Mouse (Mus musculus) forebrain, embryonic 14.5 days (tissue): ENCODE measurements around the gene Loxl3. TPM values are rescaled to one million over a fixed set of nuclear protein-coding genes. Genes with fewer than 3 reads are reported as not detected.

Experiments used
- ATAC-seq: fragments of 200-750 bp; cut with Nextera tagmentation; 2 replicates; pipeline ENCODE4 v1.8.0; 2017; ENCODE audit warnings: mild to moderate bottlenecking, moderate library complexity
- DNase-seq: peaks from one replicate; pipeline ENCODE4 v3.0.0-alpha.2; 2015; ENCODE audit warnings: low spot score
- H3K27ac ChIP-seq: fragments of 300-500 bp; sonication (generic); 2 replicates; pipeline ENCODE4 v1.5.1; 2014; ENCODE audit warnings: low read depth, mild to moderate bottlenecking, control low read depth, low read length, moderate library complexity
- H3K27me3 ChIP-seq: fragments of 300-500 bp; sonication (generic); replicated peaks from 2 replicates; pipeline ENCODE4 v1.6.1; 2014; ENCODE audit warnings: low read length, control low read depth, mixed read lengths; ENCODE audit not compliant: control insufficient read depth, insufficient read depth
- H3K36me3 ChIP-seq: fragments of 300-500 bp; sonication (generic); 2 replicates; pipeline ENCODE4 v1.6.1; 2014; ENCODE audit warnings: low read length, control low read depth; ENCODE audit not compliant: control insufficient read depth, insufficient read depth
- H3K4me1 ChIP-seq: fragments of 300-500 bp; sonication (generic); 2 replicates; pipeline ENCODE4 v1.6.1; 2014; ENCODE audit warnings: antibody characterized with exemption, low read length, control low read depth; ENCODE audit not compliant: control insufficient read depth, insufficient read depth
- H3K4me2 ChIP-seq: fragments of 300-500 bp; sonication (generic); 2 replicates; pipeline ENCODE4 v1.6.1; 2014; ENCODE audit warnings: mild to moderate bottlenecking, control low read depth, low read length
- H3K4me3 ChIP-seq: fragments of 300-500 bp; sonication (generic); 2 replicates; pipeline ENCODE4 v1.5.1; 2014; ENCODE audit warnings: low read depth, low read length, control low read depth
- H3K9ac ChIP-seq: fragments of 300-500 bp; sonication (generic); 2 replicates; pipeline ENCODE4 v1.6.1; 2014; ENCODE audit warnings: mild to moderate bottlenecking, low read length, control low read depth, moderate library complexity
- H3K9me3 ChIP-seq: fragments of 300-500 bp; sonication (generic); replicated peaks from 2 replicates; pipeline ENCODE4 v1.6.1; 2016; ENCODE audit warnings: low read length, control low read depth, mixed read lengths; ENCODE audit not compliant: control insufficient read depth
- WGBS: fragments of 180-500 bp; shearing (Covaris S2); extraction: QIAGEN DNeasy Blood & Tissue Kit; methylation state at CpG from one replicate; pipeline ENCODE4 v1.1.7; 2014; 5-methylcytosine and 5-hydroxymethylcytosine counted together
- polyA plus RNA-seq: library from polyadenylated mRNA; unstranded; fragments of >200 nt; fragmentation: Nextera tagmentation; extraction: Ambion mirVana; gene quantifications from 2 replicates; pipeline ENCODE4 v1.2.1, GENCODE M21; 2014

Loxl3 gene
- polyA plus RNA-seq, 1 experiment from 2014 or later, result 3.8 TPM

- no peak overlapping the region for H3K9ac ChIP-seq
- 0 out of 2 replicates have a peak overlapping the region, but pooled peaks have one; percentile 18 for H3K4me2 ChIP-seq
- H3K27me3 ChIP-seq, result peaks cover 94% of the 10 kb centered on the region
- no peak overlapping the region for H3K27ac ChIP-seq
- no peaks in the 10 kb centered on the region for H3K36me3 ChIP-seq
- WGBS, result under 1% methylated on average over 71 of the region's 81 CpGs
- H3K4me1 ChIP-seq, result no peaks in the 10 kb centered on the region; the same call in 1 of the 2 replicates
- no peak for ATAC-seq
- no peaks in the 10 kb centered on the region for H3K9me3 ChIP-seq
- H3K4me3 ChIP-seq, result peak overlapping the region; percentile 10; the same call in 1 of the 2 replicates
- no peak for DNase-seq
Measured at GRCm38 (mm10) chr6:83068706-83069487, 34.9 kb downstream of the Loxl3 start.

GRCm38 (mm10) chr6:83069488-83070246, 35.7 kb downstream of the Loxl3 start:
- 1% methylated on average over 51 of the region's 69 CpGs for WGBS
- Histone ChIP-seq H3K9ac (no peak overlapping the region), H3K4me1 (no peaks in the 10 kb centered on the region; the same call in 1 of the 2 replicates), H3K9me3 (no peaks in the 10 kb centered on the region), H3K27ac (no peak overlapping the region), H3K36me3 (no peaks in the 10 kb centered on the region), H3K27me3 (peaks cover 91% of the 10 kb centered on the region), H3K4me2 (0 out of 2 replicates have a peak overlapping the region, but pooled peaks have one; percentile 16), H3K4me3 (0 out of 2 replicates have a peak overlapping the region, but pooled peaks have one; percentile 9)
- ATAC-seq (0 out of 2 replicates have a peak, but pooled peaks have one; percentile 16), DNase-seq (no peak)

- no peak for ATAC-seq
- 0 out of 2 replicates have a peak within 1 kb of the TSS, but pooled peaks have one; percentile 16 for H3K4me2 ChIP-seq
- DNase-seq, result no peak
- H3K27me3 ChIP-seq, result peaks cover 90% of the 10 kb centered on the region
- WGBS, result 0% methylated on average over 10 of the region's 10 CpGs
- 0 out of 2 replicates have a peak within 1 kb of the TSS, but pooled peaks have one; percentile 9 for H3K4me3 ChIP-seq
- H3K9ac ChIP-seq, result no peak within 1 kb of the TSS
- no peaks in the 10 kb centered on the region for H3K36me3 ChIP-seq
- no peak within 1 kb of the TSS for H3K27ac ChIP-seq
- no peaks in the 10 kb centered on the region; the same call in 1 of the 2 replicates for H3K4me1 ChIP-seq
- H3K9me3 ChIP-seq, result no peaks in the 10 kb centered on the region
Measured at GRCm38 (mm10) chr6:83070247-83070310, 36.1 kb downstream of the Loxl3 start, which contains the start of gene Tlx2. Gene Tlx2, minus strand, starts transcription at chr6:83070293.

- ATAC-seq (0 out of 2 replicates have a peak, but pooled peaks have one; percentile 9), DNase-seq (peak; percentile 38)
- H3K9me3 ChIP-seq, result no peaks in the 10 kb centered on the region
- no peaks in the 10 kb centered on the region for H3K36me3 ChIP-seq
- H3K27me3 ChIP-seq, result peaks cover 89% of the 10 kb centered on the region
- no peaks in the 10 kb centered on the region; the same call in 1 of the 2 replicates for H3K4me1 ChIP-seq
- WGBS, result under 1% methylated on average over 55 of the region's 58 CpGs
- H3K9ac ChIP-seq, result no peak overlapping the region
- H3K4me2 ChIP-seq, result 0 out of 2 replicates have a peak overlapping the region, but pooled peaks have one; percentile 16
- H3K27ac ChIP-seq, result no peak overlapping the region
- 0 out of 2 replicates have a peak overlapping the region, but pooled peaks have one; percentile 9 for H3K4me3 ChIP-seq
Measured at GRCm38 (mm10) chr6:83070311-83071219, 36.6 kb downstream of the Loxl3 start.

- ATAC-seq, result peak; percentile 24; the same call in 1 of the 2 replicates
- H3K4me2 ChIP-seq, result no peak overlapping the region
- no peak overlapping the region for H3K4me3 ChIP-seq
- peaks cover 89% of the 10 kb centered on the region for H3K27me3 ChIP-seq
- DNase-seq, result no peak
- H3K9ac ChIP-seq, result no peak overlapping the region
- no peaks in the 10 kb centered on the region for H3K9me3 ChIP-seq
- no peak overlapping the region for H3K27ac ChIP-seq
- WGBS, result under 1% methylated on average over 24 of the region's 24 CpGs
- H3K36me3 ChIP-seq, result no peaks in the 10 kb centered on the region
- H3K4me1 ChIP-seq, result no peaks in the 10 kb centered on the region; the same call in 1 of the 2 replicates
Measured at GRCm38 (mm10) chr6:83071220-83071619, 37.2 kb downstream of the Loxl3 start.

- no peak overlapping the region for H3K4me2 ChIP-seq
- H3K27ac ChIP-seq, result no peak overlapping the region
- peaks cover 56% of the 10 kb centered on the region for H3K27me3 ChIP-seq
- H3K9ac ChIP-seq, result no peak overlapping the region
- H3K9me3 ChIP-seq, result no peaks in the 10 kb centered on the region
- 17% methylated on average over 2 of the region's 2 CpGs for WGBS
- H3K4me1 ChIP-seq, result peaks cover 5% of the 10 kb centered on the region
- H3K4me3 ChIP-seq, result no peak overlapping the region
- peaks cover 4% of the 10 kb centered on the region; the same call in 1 of the 2 replicates for H3K36me3 ChIP-seq
- ATAC-seq (no peak), DNase-seq (no peak)
Measured at GRCm38 (mm10) chr6:83074979-83075378, 41.0 kb downstream of the Loxl3 start.

- Histone ChIP-seq H3K9ac (peak within 1 kb of the TSS; percentile 80), H3K36me3 (peaks cover 22% of the 10 kb centered on the region), H3K27ac (peak within 1 kb of the TSS; percentile 89), H3K9me3 (no peaks in the 10 kb centered on the region), H3K4me3 (peak within 1 kb of the TSS; percentile 72), H3K4me2 (peak within 1 kb of the TSS; percentile 97), H3K4me1 (peaks cover 5% of the 10 kb centered on the region; the same call in 1 of the 2 replicates), H3K27me3 (peaks cover 35% of the 10 kb centered on the region)
- DNase-seq (peak; percentile 49), ATAC-seq (peak; percentile 66)
- 0% methylated on average over 51 of the region's 54 CpGs for WGBS
Measured at GRCm38 (mm10) chr6:83077630-83078323, 43.8 kb downstream of the Loxl3 start, which contains the start of gene Pcgf1. Gene Pcgf1, plus strand, starts transcription at chr6:83077869.
